Comparison of ENCODE assay signal across 26 mouse cellular contexts in the genomic region with DNA sequence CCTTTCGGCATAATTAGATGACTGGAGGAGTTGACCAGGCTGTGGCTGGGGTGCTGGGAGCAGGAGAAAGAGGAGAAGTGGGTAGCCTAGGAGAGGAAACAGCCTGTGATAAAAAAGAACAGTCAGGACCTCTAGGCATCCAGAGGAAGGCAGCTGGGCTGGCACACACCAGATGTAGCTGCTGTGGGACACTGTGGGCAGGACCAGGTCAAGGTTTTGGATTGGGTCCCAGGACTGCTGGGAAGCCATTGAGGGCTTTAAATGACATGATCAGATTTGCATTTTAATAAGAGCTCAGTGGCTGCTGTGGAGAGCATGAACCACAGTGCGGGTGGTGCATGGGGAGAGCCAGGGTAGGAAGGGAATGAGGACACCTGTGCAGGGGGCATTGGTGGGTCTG. TPM values are rescaled to one million over a fixed set of nuclear protein-coding genes. Genes with fewer than 3 reads are reported as not detected.
A peak's percentile ranks its signal among the peaks of the same experiment; 100 is the strongest.
DNase-seq lines count a peak whose midpoint lies in the region; ATAC-seq and TF ChIP-seq lines count a peak whose summit lies in the region.
"Had no signal": no experiment of that assay in that cellular context is flagged by ENCODE, and none has a peak within 500 bp of the region (broad histone marks: within the 10 kb centered on the region; RNA-seq: fewer than 3 reads in every experiment).

No protein-coding gene starts in this region.

- no peak overlapping the region for H3K27ac ChIP-seq in hindbrain, postnatal 0 days
- H3K27ac ChIP-seq in hindbrain, embryonic 10.5 days, result no peak overlapping the region
- H3K27ac ChIP-seq in stomach, postnatal 0 days (replicated peaks), result no peak overlapping the region
- H3K27ac ChIP-seq: embryonic facial prominence, embryonic 12.5 days; heart, embryonic 13.5 days; hindbrain, embryonic 15.5 days; kidney, postnatal 0 days; liver, embryonic 12.5 days had no signal

- no peak for TF ChIP-seq CTCF in hindbrain, postnatal 0 days (IDR thresholded peaks at IDR 0.05; ENCODE audit: low read depth)
- no peak for TF ChIP-seq CTCF in stomach, postnatal 0 days (IDR thresholded peaks at IDR 0.05; ENCODE audit: low read depth)

- ATAC-seq in hindbrain, postnatal 0 days, result no peak
- ATAC-seq in stomach, postnatal 0 days (ENCODE audit: low FRiP score, low TSS enrichment), result no peak
- ATAC-seq: activated CD4-positive, CD25-positive, alpha-beta regulatory T cell, adult 4 months; liver, embryonic 12.5 days; liver, postnatal 0 days had no signal

- peak; percentile 24 for DNase-seq in hindbrain, postnatal 0 days (ENCODE audit: low spot score)
- DNase-seq in hindbrain, embryonic 10.5 days (ENCODE audit: low spot score), result no peak
- peak; percentile 22 for DNase-seq in kidney, adult 9 months
- no peak for DNase-seq in kidney, postnatal 4 days
- DNase-seq in adrenal gland, adult 8-10 months, result peak; percentile 43
- peak; percentile 37 for DNase-seq in adrenal gland, postnatal 25 days
- no peak for DNase-seq in stomach, postnatal 0 days (ENCODE audit: low spot score)
- DNase-seq in right cerebral cortex, postnatal 25 days, result no peak
- DNase-seq: B cell, adult 2 months; cerebellum, adult 11-12 months; cerebellum, adult 9-11 months; embryo, embryonic 11 days; heart, postnatal 10 days; liver, postnatal 0 days; lung, postnatal 36 days had no signal

- no peaks in the 10 kb centered on the region for H3K27me3 ChIP-seq in hindbrain, postnatal 0 days (ENCODE audit: insufficient read depth, low read length)
- H3K27me3 ChIP-seq in hindbrain, embryonic 10.5 days (ENCODE audit: insufficient read depth, poor library complexity, severe bottlenecking), result no peaks in the 10 kb centered on the region
- H3K27me3 ChIP-seq in stomach, postnatal 0 days (ENCODE audit: control insufficient read depth, insufficient read depth, low read length), result no peaks in the 10 kb centered on the region
- H3K27me3 ChIP-seq: embryonic facial prominence, embryonic 12.5 days; hindbrain, embryonic 15.5 days; liver, embryonic 12.5 days had no signal

- H3K9me3 ChIP-seq in hindbrain, postnatal 0 days (ENCODE audit: low read length), result no peaks in the 10 kb centered on the region
- H3K9me3 ChIP-seq in hindbrain, embryonic 10.5 days, result no peaks in the 10 kb centered on the region
- no peaks in the 10 kb centered on the region for H3K9me3 ChIP-seq in stomach, postnatal 0 days (ENCODE audit: control insufficient read depth, low read length)
- H3K9me3 ChIP-seq: embryonic facial prominence, embryonic 12.5 days; heart, embryonic 13.5 days; hindbrain, embryonic 15.5 days; liver, embryonic 12.5 days had no signal

- no peak overlapping the region for H3K9ac ChIP-seq in hindbrain, postnatal 0 days (replicated peaks; ENCODE audit: low read length)
- H3K9ac ChIP-seq in stomach, postnatal 0 days (ENCODE audit: low read length), result no peak overlapping the region
- H3K9ac ChIP-seq: embryonic facial prominence, embryonic 12.5 days; heart, embryonic 13.5 days; hindbrain, embryonic 15.5 days; liver, embryonic 12.5 days; liver, postnatal 0 days had no signal

- H3K4me3 ChIP-seq in hindbrain, postnatal 0 days (ENCODE audit: low read length), result no peak overlapping the region
- H3K4me3 ChIP-seq in hindbrain, embryonic 10.5 days, result no peak overlapping the region
- H3K4me3 ChIP-seq in stomach, postnatal 0 days (ENCODE audit: low read depth, low read length), result no peak overlapping the region
- H3K4me3 ChIP-seq: embryonic facial prominence, embryonic 12.5 days; heart, embryonic 13.5 days; hindbrain, embryonic 15.5 days; liver, embryonic 12.5 days had no signal

- 50% methylated on average over 2 of the region's 2 CpGs for WGBS in hindbrain, postnatal 0 days
- WGBS in hindbrain, embryonic 10.5 days, result 77% methylated on average over 2 of the region's 2 CpGs
- 78% methylated on average over 2 of the region's 2 CpGs for WGBS in stomach, postnatal 0 days

- TF ChIP-seq EP300 in stomach, postnatal 0 days (optimal IDR thresholded peaks at IDR 0.05), result no peak

- no peaks in the 10 kb centered on the region for H3K4me1 ChIP-seq in hindbrain, postnatal 0 days (ENCODE audit: insufficient read depth, low read length)
- H3K4me1 ChIP-seq in hindbrain, embryonic 10.5 days (replicated peaks), result no peaks in the 10 kb centered on the region; the same call in 1 of the 2 replicates
- H3K4me1 ChIP-seq in stomach, postnatal 0 days (replicated peaks; ENCODE audit: control insufficient read depth, insufficient read depth), result no peaks in the 10 kb centered on the region
- H3K4me1 ChIP-seq: embryonic facial prominence, embryonic 12.5 days; heart, embryonic 13.5 days; hindbrain, embryonic 15.5 days; liver, embryonic 12.5 days had no signal

- H3K4me2 ChIP-seq in hindbrain, postnatal 0 days (ENCODE audit: low read depth, low read length), result no peak overlapping the region
- H3K4me2 ChIP-seq in stomach, postnatal 0 days (replicated peaks; ENCODE audit: low read depth), result no peak overlapping the region
- H3K4me2 ChIP-seq: embryonic facial prominence, embryonic 12.5 days; heart, embryonic 13.5 days; hindbrain, embryonic 15.5 days; liver, embryonic 12.5 days; midbrain, embryonic 11.5 days had no signal

- H3K36me3 ChIP-seq in hindbrain, postnatal 0 days (ENCODE audit: insufficient read depth, low read length), result no peaks in the 10 kb centered on the region
- H3K36me3 ChIP-seq in hindbrain, embryonic 10.5 days, result no peaks in the 10 kb centered on the region
- H3K36me3 ChIP-seq in stomach, postnatal 0 days (ENCODE audit: control insufficient read depth, insufficient read depth, low read length), result no peaks in the 10 kb centered on the region
- H3K36me3 ChIP-seq: embryonic facial prominence, embryonic 12.5 days; heart, embryonic 13.5 days; hindbrain, embryonic 15.5 days; liver, embryonic 12.5 days had no signal

RNA-seq across cellular contexts. Expression of gene Htr3a, which starts 7.1 kb away (rescaled TPM):
- 3.4 and 4.7 TPM in 2 replicates for total RNA-seq in hindbrain, postnatal 0 days (2014; rRNA removed)
- 2.4 and 2.7 TPM in 2 replicates for polyA plus RNA-seq in hindbrain, postnatal 0 days (2015; fragmentation: Nextera tagmentation; extraction: Ambion mirVana)
- 2.7 and 7.7 TPM in 2 replicates for polyA plus RNA-seq in hindbrain, embryonic 10.5 days (2016; fragmentation: Nextera tagmentation; extraction: Ambion mirVana)
- total RNA-seq in adrenal gland, adult 8-10 months (2022), result 10 to 100 TPM in 2 of 4 experiments, 1 to 10 TPM in 2; 4.7 to 14.2 (median 8.5) TPM
- 3.2 and 3.8 TPM in 2 replicates for total RNA-seq in adrenal gland, postnatal 25 days (2021)
- 1.3 and 1.4 TPM in 2 replicates for polyA plus RNA-seq in stomach, postnatal 0 days (2015; fragmentation: Nextera tagmentation; extraction: Ambion mirVana)
- total RNA-seq: gastrocnemius, adult 18-20 months; gastrocnemius, postnatal 4 days; heart, postnatal 10 days; hematopoietic stem cell, adult 5-6 weeks; megakaryocyte, adult 5-6 weeks had no signal
- polyA plus RNA-seq: activated CD4-positive, CD25-positive, alpha-beta regulatory T cell, adult 4 months; liver, embryonic 12.5 days; liver, postnatal 0 days had no signal

Comparison
In these comparisons a context has a peak if more than half of its experiments do, and no peak if none do; other contexts are left out.
1. DNase-seq: peak in hindbrain, postnatal 0 days (single experiment), kidney, adult 9 months (single experiment), adrenal gland, adult 8-10 months (single experiment) and adrenal gland, postnatal 25 days (single experiment); none in hindbrain, embryonic 10.5 days (single experiment), kidney, postnatal 4 days (0 of 2), stomach, postnatal 0 days (single experiment) and right cerebral cortex, postnatal 25 days (single experiment).